Mouse (Mus musculus): ENCODE measurements around the gene Plpp1. TPM values are rescaled to one million over a fixed set of nuclear protein-coding genes. Genes with fewer than 3 reads are reported as not detected.

The Plpp1 gene
- polyA plus RNA-seq, 1 experiment from 2014 or later, result 20.6 TPM

DNA sequence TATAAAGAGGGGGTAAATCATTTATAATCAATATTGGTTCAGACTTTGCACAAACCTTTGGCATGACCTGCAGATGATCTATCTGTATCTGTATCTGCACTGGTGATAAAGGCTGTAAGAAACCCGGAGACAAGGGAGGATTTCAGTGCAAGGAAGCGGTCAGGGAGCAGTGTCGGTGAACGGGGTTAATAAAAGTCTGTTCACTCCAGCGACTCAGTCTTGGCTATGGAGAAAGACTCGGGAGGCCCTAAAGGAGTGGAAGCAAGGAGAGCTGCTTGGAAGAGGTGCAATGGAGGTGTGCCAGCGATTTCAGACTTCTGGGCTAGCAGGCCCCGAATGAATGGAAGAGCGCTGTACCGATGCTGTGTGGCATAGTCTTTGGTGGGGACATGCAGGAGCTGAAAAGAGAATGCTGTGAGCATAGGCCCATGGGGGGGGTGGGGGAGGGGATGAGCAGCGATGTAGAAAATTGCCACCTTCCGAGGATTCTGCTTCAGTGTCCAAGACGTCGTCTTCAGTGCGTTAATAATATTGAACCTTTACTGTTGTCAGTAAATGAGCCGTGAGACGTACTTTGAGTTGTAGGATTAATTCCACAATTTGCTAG, 53.2 kb downstream of the Plpp1 start:
- peaks cover 7% of the 10 kb centered on the region; the same call in 1 of the 2 replicates for H3K4me1 ChIP-seq
- no peaks in the 10 kb centered on the region for H3K9me3 ChIP-seq (replicated peaks)
- ATAC-seq, result no peak
- H3K36me3 ChIP-seq (ENCODE audit: poor library complexity, severe bottlenecking), result peaks cover 6% of the 10 kb centered on the region; the same call in 1 of the 2 replicates
- H3K9ac ChIP-seq, result no peak overlapping the region
- no peak overlapping the region for H3K27ac ChIP-seq
- H3K4me2 ChIP-seq, result no peak overlapping the region
- WGBS, result 14% methylated on average over 17 of the region's 17 CpGs
- no peaks in the 10 kb centered on the region for H3K27me3 ChIP-seq
- no peak overlapping the region for H3K4me3 ChIP-seq

DNA sequence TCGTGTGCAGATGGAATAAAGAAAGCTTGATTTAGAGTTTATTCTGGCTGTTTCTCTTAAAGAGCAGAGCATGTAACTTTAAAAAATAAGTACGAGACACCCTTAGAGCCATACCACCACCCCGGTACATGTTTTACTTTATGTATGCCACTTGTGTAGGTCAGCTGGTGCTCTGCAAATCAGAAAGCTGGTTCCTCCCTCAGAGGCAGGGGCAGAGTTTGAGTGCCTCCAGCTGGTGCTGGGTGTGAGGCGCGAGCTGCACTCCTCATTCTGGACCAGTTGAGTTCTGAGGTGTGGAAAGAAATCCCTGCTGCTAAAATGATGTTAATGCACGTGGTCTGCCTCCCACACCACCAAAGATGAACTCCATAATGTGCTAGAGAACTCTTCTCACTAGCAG, 53.8 kb downstream of the Plpp1 start:
- H3K4me3 ChIP-seq, result no peak overlapping the region
- H3K9ac ChIP-seq, result no peak overlapping the region
- H3K4me1 ChIP-seq, result peaks cover 7% of the 10 kb centered on the region; the same call in 1 of the 2 replicates
- ATAC-seq, result no peak
- H3K9me3 ChIP-seq (replicated peaks), result no peaks in the 10 kb centered on the region
- H3K4me2 ChIP-seq, result no peak overlapping the region
- H3K27me3 ChIP-seq, result no peaks in the 10 kb centered on the region
- WGBS, result 29% methylated on average over 6 of the region's 6 CpGs
- H3K36me3 ChIP-seq (ENCODE audit: poor library complexity, severe bottlenecking), result peaks cover 6% of the 10 kb centered on the region; the same call in 1 of the 2 replicates
- no peak overlapping the region for H3K27ac ChIP-seq

- Histone ChIP-seq H3K9ac (no peak overlapping the region), H3K9me3 (replicated peaks) (no peaks in the 10 kb centered on the region), H3K36me3 (ENCODE audit: poor library complexity, severe bottlenecking) (peaks cover 10% of the 10 kb centered on the region; the same call in 1 of the 2 replicates), H3K4me3 (no peak overlapping the region), H3K27me3 (no peaks in the 10 kb centered on the region), H3K4me1 (peaks cover 14% of the 10 kb centered on the region; the same call in 1 of the 2 replicates), H3K4me2 (no peak overlapping the region), H3K27ac (no peak overlapping the region)
- 67% methylated on average over 7 of the region's 7 CpGs for WGBS
- ATAC-seq, result no peak
These were observed 57.3 kb downstream of the Plpp1 start for GRCm38 (mm10) chr13:112857921-112858320.

- ATAC-seq, result no peak
These were observed 59.1 kb downstream of the Plpp1 start for GRCm38 (mm10) chr13:112859574-112860134.

DNA sequence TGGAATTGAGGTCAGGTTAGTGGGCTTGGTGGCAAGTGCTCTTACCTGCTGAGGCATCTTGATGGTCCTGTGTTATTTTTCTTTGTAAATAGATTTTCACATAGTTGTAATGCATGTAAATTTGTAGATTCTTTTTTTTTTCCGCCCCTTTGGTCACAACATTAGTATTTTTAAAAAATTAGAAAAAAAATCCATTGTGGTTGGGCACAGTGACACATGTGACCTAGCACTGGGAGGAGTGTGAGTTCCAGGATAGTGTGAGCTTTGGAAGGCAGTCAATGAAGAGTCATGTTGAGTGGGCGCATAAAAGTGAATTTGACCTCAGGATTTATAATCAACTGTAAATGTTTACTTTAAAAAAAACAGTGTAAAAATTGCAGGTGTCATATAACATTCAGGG, 59.8 kb downstream of the Plpp1 start:
- H3K27ac ChIP-seq, result no peak overlapping the region
- peaks cover 8% of the 10 kb centered on the region; the same call in 1 of the 2 replicates for H3K4me1 ChIP-seq
- WGBS, result 92% methylated on average over 2 of the region's 2 CpGs
- H3K27me3 ChIP-seq, result no peaks in the 10 kb centered on the region
- peaks cover 27% of the 10 kb centered on the region for H3K36me3 ChIP-seq (ENCODE audit: poor library complexity, severe bottlenecking)
- no peak for ATAC-seq
- H3K4me3 ChIP-seq, result no peak overlapping the region
- no peak overlapping the region for H3K9ac ChIP-seq
- H3K9me3 ChIP-seq (replicated peaks), result no peaks in the 10 kb centered on the region
- H3K4me2 ChIP-seq, result no peak overlapping the region

More at GRCm38 (mm10) chr13:112859574-112860134, 59.1 kb downstream of the Plpp1 start:
- Histone ChIP-seq H3K27me3 (no peaks in the 10 kb centered on the region), H3K27ac (no peak overlapping the region), H3K9me3 (replicated peaks) (no peaks in the 10 kb centered on the region), H3K9ac (no peak overlapping the region), H3K4me3 (no peak overlapping the region), H3K4me2 (no peak overlapping the region), H3K4me1 (peaks cover 8% of the 10 kb centered on the region; the same call in 1 of the 2 replicates), H3K36me3 (ENCODE audit: poor library complexity, severe bottlenecking) (peaks cover 20% of the 10 kb centered on the region; the same call in 1 of the 2 replicates)
- 92% methylated on average over 21 of the region's 21 CpGs for WGBS

GRCm38 (mm10) chr13:112860911-112861310, 60.3 kb downstream of the Plpp1 start:
- no peak overlapping the region for H3K4me2 ChIP-seq
- H3K27ac ChIP-seq, result no peak overlapping the region
- no peaks in the 10 kb centered on the region for H3K27me3 ChIP-seq
- H3K4me1 ChIP-seq, result peaks cover 8% of the 10 kb centered on the region; the same call in 1 of the 2 replicates
- 94% methylated on average over 9 of the region's 9 CpGs for WGBS
- no peaks in the 10 kb centered on the region for H3K9me3 ChIP-seq (replicated peaks)
- no peak overlapping the region for H3K9ac ChIP-seq
- no peak for ATAC-seq
- peaks cover 32% of the 10 kb centered on the region for H3K36me3 ChIP-seq (ENCODE audit: poor library complexity, severe bottlenecking)
- H3K4me3 ChIP-seq, result no peak overlapping the region

DNA sequence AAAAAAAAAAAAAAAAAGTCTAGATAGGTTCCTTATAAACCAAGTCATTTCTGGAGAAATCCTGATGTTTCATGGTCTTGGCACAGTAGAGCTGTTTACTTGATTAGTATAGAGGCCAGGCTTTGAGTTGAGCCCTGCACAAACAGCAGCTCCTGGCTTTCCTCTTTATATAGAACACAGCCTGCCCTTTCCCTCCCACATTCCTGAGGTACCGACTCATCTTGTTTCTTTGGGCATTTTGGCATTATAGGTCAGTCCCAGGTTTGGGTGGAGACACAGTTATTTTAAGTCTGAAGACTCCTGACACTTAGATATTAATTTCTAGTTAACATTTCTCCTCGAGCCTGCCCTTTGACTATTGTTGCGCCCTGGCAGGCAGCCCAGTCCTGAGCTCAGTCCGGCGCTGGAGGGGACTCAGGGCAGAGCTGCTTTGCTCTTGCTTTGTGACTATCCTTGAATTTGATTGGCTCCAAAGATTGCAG, 61.3 kb downstream of the Plpp1 start:
- WGBS, result 39% methylated on average over 5 of the region's 5 CpGs
- H3K36me3 ChIP-seq (ENCODE audit: poor library complexity, severe bottlenecking), result peaks cover 39% of the 10 kb centered on the region
- ATAC-seq, result no peak

DNA sequence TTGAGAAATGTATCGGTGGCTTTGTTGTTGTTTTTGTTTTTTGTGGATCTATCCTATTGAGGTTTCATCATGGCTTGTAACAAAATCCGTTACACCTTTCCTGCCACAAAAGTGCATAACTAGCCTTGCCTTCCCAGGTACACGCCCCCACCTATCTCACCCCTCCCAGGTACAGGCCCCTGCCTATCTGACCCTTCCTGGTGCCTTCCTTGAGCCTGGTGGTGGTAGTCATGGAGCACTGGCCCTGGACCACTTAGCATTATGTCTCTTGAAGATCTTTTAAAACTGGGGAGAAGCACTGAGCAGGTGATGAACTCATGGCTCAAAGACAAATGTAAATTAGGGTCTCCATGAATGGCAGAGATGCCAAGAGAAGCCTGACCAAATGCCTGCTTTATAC, 61.8 kb downstream of the Plpp1 start:
- ATAC-seq, result no peak
- no peaks in the 10 kb centered on the region for H3K27me3 ChIP-seq
- H3K4me1 ChIP-seq, result peaks cover 8% of the 10 kb centered on the region; the same call in 1 of the 2 replicates
- 78% methylated on average over 3 of the region's 3 CpGs for WGBS
- no peak overlapping the region for H3K9ac ChIP-seq
- no peak overlapping the region for H3K27ac ChIP-seq
- peaks cover 39% of the 10 kb centered on the region for H3K36me3 ChIP-seq (ENCODE audit: poor library complexity, severe bottlenecking)
- H3K9me3 ChIP-seq (replicated peaks), result no peaks in the 10 kb centered on the region
- no peak overlapping the region for H3K4me2 ChIP-seq
- no peak overlapping the region for H3K4me3 ChIP-seq

More for the DNA sequence above, 61.3 kb downstream of the Plpp1 start:
- no peaks in the 10 kb centered on the region for H3K9me3 ChIP-seq (replicated peaks)
- H3K4me2 ChIP-seq, result no peak overlapping the region
- H3K4me1 ChIP-seq, result peaks cover 8% of the 10 kb centered on the region; the same call in 1 of the 2 replicates
- no peak overlapping the region for H3K4me3 ChIP-seq
- no peaks in the 10 kb centered on the region for H3K27me3 ChIP-seq
- H3K9ac ChIP-seq, result no peak overlapping the region
- H3K27ac ChIP-seq, result no peak overlapping the region

GRCm38 (mm10) chr13:112862978-112863677, 62.5 kb downstream of the Plpp1 start:
- no peaks in the 10 kb centered on the region for H3K27me3 ChIP-seq
- H3K4me2 ChIP-seq, result no peak overlapping the region
- WGBS, result 84% methylated on average over 1 of the region's 1 CpGs
- no peak overlapping the region for H3K9ac ChIP-seq
- H3K27ac ChIP-seq, result no peak overlapping the region
- H3K4me3 ChIP-seq, result no peak overlapping the region
- peaks cover 47% of the 10 kb centered on the region for H3K36me3 ChIP-seq (ENCODE audit: poor library complexity, severe bottlenecking)
- no peak for ATAC-seq
- H3K4me1 ChIP-seq, result peaks cover 8% of the 10 kb centered on the region; the same call in 1 of the 2 replicates
- no peaks in the 10 kb centered on the region for H3K9me3 ChIP-seq (replicated peaks)

DNA sequence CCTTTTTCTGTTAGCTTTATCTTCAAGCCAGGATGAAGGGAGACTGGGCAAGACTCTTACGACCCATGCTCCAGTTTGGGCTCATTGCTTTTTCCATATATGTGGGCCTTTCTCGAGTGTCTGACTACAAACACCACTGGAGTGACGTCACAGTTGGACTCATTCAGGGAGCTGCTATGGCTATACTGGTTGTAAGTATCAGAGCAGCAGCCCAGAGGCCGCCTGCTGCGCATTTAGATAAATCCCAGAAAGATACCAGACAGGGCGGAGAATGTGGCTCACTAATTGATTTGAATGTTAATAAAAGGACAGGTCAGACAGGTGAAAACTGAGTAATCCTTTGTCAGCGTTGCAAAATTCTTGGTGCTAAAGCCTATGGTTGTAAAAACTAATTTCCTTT, 66.2 kb downstream of the Plpp1 start:
- whole genome bisulfite sequencing, result 90% methylated on average over 7 of the region's 7 CpGs
- no peak for ATAC-seq
- Histone ChIP-seq H3K27me3 (no peaks in the 10 kb centered on the region), H3K9ac (no peak overlapping the region), H3K9me3 (replicated peaks) (no peaks in the 10 kb centered on the region), H3K4me3 (no peak overlapping the region), H3K36me3 (ENCODE audit: poor library complexity, severe bottlenecking) (peaks cover 80% of the 10 kb centered on the region), H3K27ac (no peak overlapping the region), H3K4me2 (no peak overlapping the region), H3K4me1 (peaks cover 8% of the 10 kb centered on the region; the same call in 1 of the 2 replicates)

DNA sequence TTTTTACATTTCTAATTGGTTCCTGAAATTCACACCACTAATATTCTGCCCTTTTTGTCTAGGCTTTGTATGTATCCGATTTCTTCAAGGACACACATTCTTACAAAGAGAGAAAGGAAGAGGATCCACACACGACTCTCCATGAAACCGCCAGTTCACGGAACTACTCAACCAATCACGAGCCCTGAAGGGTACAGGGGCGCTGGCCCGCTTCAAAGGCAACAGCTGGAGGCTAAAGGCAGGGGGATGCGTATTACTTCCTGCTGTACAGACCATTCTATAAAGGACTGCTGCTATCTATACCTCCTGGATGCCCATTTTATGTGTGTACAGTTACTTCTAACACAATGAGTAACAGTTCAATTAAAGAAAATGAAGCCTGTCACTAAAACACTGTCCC, 66.8 kb downstream of the Plpp1 start:
- peaks cover 86% of the 10 kb centered on the region for H3K36me3 ChIP-seq (ENCODE audit: poor library complexity, severe bottlenecking)
- ATAC-seq, result no peak
- WGBS, result 92% methylated on average over 8 of the region's 8 CpGs

More for the DNA sequence above, 66.8 kb downstream of the Plpp1 start:
- Histone ChIP-seq H3K9ac (no peak overlapping the region), H3K4me2 (no peak overlapping the region), H3K4me3 (no peak overlapping the region), H3K9me3 (replicated peaks) (no peaks in the 10 kb centered on the region), H3K27ac (no peak overlapping the region), H3K27me3 (no peaks in the 10 kb centered on the region), H3K4me1 (peaks cover 2% of the 10 kb centered on the region; the same call in 1 of the 2 replicates)

Measured in forebrain, embryonic 13.5 days (tissue).